Mouse (Mus musculus): ENCODE measurements around the gene Srsf12. TPM values are rescaled to one million over a fixed set of nuclear protein-coding genes. Genes with fewer than 3 reads are reported as not detected.
A peak's percentile ranks its signal among the peaks of the same experiment; 100 is the strongest.

The Srsf12 gene
- polyA plus RNA-seq, 1 experiment from 2014 or later: not detected

DNA sequence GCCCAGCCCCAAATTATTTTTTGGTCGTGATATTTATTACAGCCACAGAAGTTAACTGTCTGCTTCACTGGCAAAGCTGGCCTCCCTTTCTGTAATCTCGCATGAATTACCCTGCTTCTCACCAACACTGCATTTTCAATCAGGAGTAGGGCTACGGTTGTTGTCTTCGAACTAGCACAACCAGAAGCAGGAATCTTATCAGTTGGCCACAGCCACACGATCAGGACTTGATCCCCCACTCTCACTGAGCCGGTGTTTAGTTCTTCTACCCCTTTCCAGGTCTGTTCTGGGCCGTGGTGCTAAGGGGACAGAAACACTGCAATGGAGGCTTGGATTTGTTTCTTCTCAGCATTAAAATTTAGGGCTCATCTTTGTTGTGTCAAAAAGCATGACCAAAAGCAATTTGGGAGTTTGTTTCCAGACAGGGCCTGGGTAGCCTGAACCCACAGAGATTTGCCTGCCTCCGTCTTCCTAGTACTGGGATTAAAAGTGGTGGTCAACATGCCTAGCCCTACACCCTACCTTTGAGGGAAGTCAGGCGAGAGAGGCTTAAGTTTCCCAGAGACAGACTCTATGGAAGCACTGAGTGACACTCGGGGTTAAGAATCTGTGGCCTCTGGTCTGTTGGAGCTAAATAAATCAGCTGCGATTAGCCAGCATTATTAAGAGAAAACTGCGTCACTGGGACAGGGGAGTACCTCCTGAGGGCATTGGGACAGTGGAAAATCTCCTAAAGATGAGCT, 34.4 kb downstream of the Srsf12 start:
- Histone ChIP-seq H3K36me3 (ENCODE audit: inconsistent target) (peaks cover 16% of the 10 kb centered on the region; the same call in 1 of the 2 replicates), H3K79me2 (ENCODE audit: inconsistent target) (peaks cover 30% of the 10 kb centered on the region), H3K4me3 (ENCODE audit: inconsistent target) (no peak overlapping the region), H3K27ac (no peak overlapping the region)
- 74% methylated on average over 12 of the region's 12 CpGs for WGBS (ENCODE audit: missing documents)

DNA sequence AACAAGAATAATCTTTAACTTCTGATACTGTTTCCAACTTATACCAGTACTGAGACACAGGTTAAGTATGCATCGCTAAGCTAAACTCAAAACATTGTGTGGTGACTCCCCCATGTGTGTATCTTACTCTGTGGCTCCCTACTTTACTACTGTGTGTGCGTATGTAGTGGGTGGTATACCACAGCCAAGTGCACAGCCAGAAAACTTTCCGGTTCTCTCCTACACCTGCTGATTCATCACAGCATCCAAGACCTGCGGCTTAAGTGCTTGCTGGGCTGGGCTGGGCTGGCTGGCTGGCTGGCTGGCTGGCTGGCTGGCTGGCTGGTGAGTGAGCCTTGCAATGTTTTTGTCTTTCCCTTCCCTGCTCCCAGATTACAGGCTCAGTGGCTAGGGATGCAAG, 35.1 kb downstream of the Srsf12 start:
- H3K4me3 ChIP-seq (ENCODE audit: inconsistent target): no peak overlapping the region

DNA sequence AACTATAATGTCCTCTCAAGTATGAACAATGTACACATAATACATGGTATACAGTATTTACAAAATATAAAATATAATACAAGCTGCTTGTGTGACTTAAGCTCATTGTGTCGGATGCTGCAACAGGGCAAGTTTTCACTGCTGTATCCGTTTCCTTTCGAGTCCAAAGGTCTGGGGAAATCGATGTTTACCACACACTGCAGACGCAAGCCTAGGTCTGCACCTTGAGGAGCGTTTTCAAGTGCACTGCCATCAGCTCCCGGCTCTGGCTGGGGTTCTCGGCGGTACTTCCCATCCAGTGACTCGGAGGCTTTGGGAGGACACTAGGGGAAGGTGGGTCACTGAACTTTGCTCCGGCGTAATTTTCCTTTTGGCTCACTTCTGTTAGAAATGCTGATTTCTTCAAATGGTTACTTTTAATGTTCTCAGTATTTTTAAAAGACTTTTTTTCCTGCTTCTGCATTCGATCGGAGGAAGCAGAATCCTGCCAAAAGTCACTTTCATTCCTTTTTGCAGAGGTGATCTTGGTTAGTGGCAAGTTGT, 37.1 kb downstream of the Srsf12 start:
- 92% methylated on average over 14 of the region's 14 CpGs for WGBS (ENCODE audit: missing documents)
- peaks cover 30% of the 10 kb centered on the region for H3K79me2 ChIP-seq (ENCODE audit: inconsistent target)

More for the DNA sequence above, 35.1 kb downstream of the Srsf12 start:
- Histone ChIP-seq H3K27ac (no peak overlapping the region), H3K36me3 (ENCODE audit: inconsistent target) (peaks cover 16% of the 10 kb centered on the region; the same call in 1 of the 2 replicates), H3K79me2 (ENCODE audit: inconsistent target) (peaks cover 30% of the 10 kb centered on the region)
- 57% methylated on average over 4 of the region's 4 CpGs for WGBS (ENCODE audit: missing documents)

GRCm38 (mm10) chr4:33247479-33248053, 38.8 kb downstream of the Srsf12 start:
- 1% methylated on average over 34 of the region's 60 CpGs for WGBS (ENCODE audit: missing documents)
- peaks cover 30% of the 10 kb centered on the region for H3K79me2 ChIP-seq (ENCODE audit: inconsistent target)
- H3K4me3 ChIP-seq (ENCODE audit: inconsistent target): peak overlapping the region; percentile 57
- H3K27ac ChIP-seq: peak overlapping the region; percentile 62
- peaks cover 16% of the 10 kb centered on the region; the same call in 1 of the 2 replicates for H3K36me3 ChIP-seq (ENCODE audit: inconsistent target)

More for the DNA sequence above, 37.1 kb downstream of the Srsf12 start:
- Histone ChIP-seq H3K4me3 (ENCODE audit: inconsistent target) (peak overlapping the region; percentile 57; the same call in 1 of the 2 replicates), H3K27ac (no peak overlapping the region), H3K36me3 (ENCODE audit: inconsistent target) (peaks cover 16% of the 10 kb centered on the region; the same call in 1 of the 2 replicates)

DNA sequence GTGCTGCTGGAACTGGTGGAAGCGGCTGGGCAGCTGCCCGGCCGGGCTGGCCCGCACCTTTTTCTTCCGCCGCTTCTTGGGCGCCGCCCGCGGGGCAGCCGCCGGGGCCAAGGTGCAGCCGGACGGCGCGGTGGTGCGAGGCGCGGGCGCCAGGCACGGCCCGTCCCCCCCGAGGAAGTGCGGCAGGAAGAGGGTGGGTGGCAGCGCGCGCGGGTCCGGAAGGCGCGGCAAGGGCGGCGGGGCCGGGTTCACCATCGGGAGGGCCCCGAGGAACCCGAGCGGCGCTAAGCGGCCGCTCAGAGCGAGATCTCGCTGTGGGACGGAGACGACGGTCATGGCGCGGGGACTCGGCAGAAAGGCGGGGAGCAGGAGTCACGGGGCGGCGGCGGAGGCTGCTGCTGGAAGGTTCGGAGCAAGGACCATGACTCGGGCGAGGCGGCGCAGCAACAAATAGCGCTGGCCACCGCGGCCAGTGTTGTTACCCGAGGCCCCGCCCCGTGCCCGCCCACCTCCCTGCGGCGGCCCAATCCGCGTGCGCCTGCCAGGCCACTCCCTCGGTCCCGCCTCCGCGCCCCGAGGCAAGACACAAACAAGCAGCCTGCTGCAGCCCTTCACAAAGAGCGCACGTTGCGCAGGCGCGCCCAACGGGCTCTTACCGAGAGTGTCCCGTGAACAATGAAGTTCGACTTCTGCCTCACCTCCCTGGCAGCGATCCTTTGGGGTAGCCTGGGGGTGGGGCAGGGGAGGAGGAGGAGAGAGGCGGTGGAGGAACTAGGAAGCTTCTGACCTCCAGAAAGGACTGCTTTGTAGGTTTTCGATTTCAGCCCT, 39.5 kb downstream of the Srsf12 start:
- peaks cover 16% of the 10 kb centered on the region; the same call in 1 of the 2 replicates for H3K36me3 ChIP-seq (ENCODE audit: inconsistent target)

GRCm38 (mm10) chr4:33248915-33249314, 40.1 kb downstream of the Srsf12 start:
- Histone ChIP-seq H3K36me3 (ENCODE audit: inconsistent target) (peaks cover 16% of the 10 kb centered on the region; the same call in 1 of the 2 replicates), H3K79me2 (ENCODE audit: inconsistent target) (peaks cover 30% of the 10 kb centered on the region), H3K4me3 (ENCODE audit: inconsistent target) (peak overlapping the region; percentile 40), H3K27ac (peak overlapping the region; percentile 84)
- 0% methylated on average over 4 of the region's 4 CpGs for WGBS (ENCODE audit: missing documents)

More for the DNA sequence above, 39.5 kb downstream of the Srsf12 start:
- Histone ChIP-seq H3K79me2 (ENCODE audit: inconsistent target) (peaks cover 30% of the 10 kb centered on the region), H3K4me3 (ENCODE audit: inconsistent target) (peak overlapping the region; percentile 40), H3K27ac (peak overlapping the region; percentile 84)
- WGBS (ENCODE audit: missing documents): under 1% methylated on average over 73 of the region's 88 CpGs

GRCm38 (mm10) chr4:33249716-33250230, 41.0 kb downstream of the Srsf12 start:
- Histone ChIP-seq H3K36me3 (ENCODE audit: inconsistent target) (peaks cover 16% of the 10 kb centered on the region; the same call in 1 of the 2 replicates), H3K79me2 (ENCODE audit: inconsistent target) (peaks cover 26% of the 10 kb centered on the region), H3K27ac (no peak overlapping the region), H3K4me3 (ENCODE audit: inconsistent target) (no peak overlapping the region)
- 100% methylated on average over 1 of the region's 1 CpGs for WGBS (ENCODE audit: missing documents)

DNA sequence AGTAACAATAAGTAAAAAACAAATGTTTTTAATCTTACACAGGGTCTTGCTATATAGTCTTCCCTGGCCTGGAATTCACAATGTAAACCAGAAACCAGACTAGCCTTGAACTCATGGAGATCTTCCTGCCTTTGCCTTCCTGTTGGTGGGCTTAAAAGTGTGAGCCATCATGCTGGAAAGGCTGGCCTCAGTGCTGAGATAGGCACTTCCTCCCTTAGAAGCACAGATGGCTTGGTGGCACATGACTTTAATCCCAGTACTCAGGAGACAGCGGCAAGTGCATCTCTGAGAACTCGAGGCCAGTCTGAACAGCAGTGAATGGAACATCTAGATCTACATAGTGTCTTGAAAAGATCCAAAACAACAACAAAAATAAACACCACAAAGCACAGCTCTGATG, 42.1 kb downstream of the Srsf12 start:
- peaks cover 6% of the 10 kb centered on the region; the same call in 1 of the 2 replicates for H3K36me3 ChIP-seq (ENCODE audit: inconsistent target)
- H3K27ac ChIP-seq: no peak overlapping the region
- H3K4me3 ChIP-seq (ENCODE audit: inconsistent target): no peak overlapping the region
- WGBS (ENCODE audit: missing documents): 66% methylated on average over 2 of the region's 2 CpGs
- peaks cover 15% of the 10 kb centered on the region for H3K79me2 ChIP-seq (ENCODE audit: inconsistent target)

GRCm38 (mm10) chr4:33254706-33255105, 45.9 kb downstream of the Srsf12 start:
- Histone ChIP-seq H3K4me3 (ENCODE audit: inconsistent target) (no peak overlapping the region), H3K79me2 (ENCODE audit: inconsistent target) (no peaks in the 10 kb centered on the region), H3K27ac (no peak overlapping the region), H3K36me3 (ENCODE audit: inconsistent target) (no peaks in the 10 kb centered on the region)
- WGBS (ENCODE audit: missing documents): 95% methylated on average over 4 of the region's 4 CpGs

DNA sequence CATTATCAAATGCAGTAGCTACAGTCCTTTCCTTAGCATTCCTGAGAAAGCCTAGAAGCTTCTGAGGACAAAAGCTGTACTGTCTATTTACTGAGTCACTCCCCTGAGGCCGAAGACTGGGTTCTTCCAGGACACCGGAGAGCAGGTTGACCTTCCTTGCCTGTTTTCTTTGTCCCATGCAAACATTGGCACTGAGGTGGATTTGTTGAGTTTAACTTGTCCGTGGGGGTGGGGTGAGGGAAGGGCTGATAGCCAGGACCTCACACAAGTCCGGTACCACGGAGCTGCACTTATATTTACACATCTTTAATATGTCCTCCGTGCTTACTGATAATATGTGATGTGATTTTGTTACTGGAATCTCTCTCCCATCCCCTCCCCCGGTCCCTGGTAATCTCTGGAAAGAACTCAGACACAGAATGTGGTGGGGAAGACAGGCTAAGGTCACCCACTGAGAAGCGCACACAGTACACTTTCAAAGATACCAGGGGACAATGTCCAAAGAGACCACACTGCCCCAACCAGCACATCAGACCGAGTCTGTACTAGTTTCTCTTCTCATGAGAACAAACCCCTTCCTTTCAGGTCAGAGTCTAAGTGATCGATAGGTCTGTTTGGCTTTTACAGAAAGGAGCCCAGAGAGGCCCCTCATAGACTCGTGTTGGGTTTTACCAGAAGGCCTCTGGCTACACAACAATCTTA, 48.6 kb downstream of the Srsf12 start:
- WGBS (ENCODE audit: missing documents): 94% methylated on average over 11 of the region's 11 CpGs
- Histone ChIP-seq H3K79me2 (ENCODE audit: inconsistent target) (no peaks in the 10 kb centered on the region), H3K4me3 (ENCODE audit: inconsistent target) (no peak overlapping the region), H3K27ac (no peak overlapping the region), H3K36me3 (ENCODE audit: inconsistent target) (no peaks in the 10 kb centered on the region)

- Histone ChIP-seq H3K79me2 (ENCODE audit: inconsistent target) (no peaks in the 10 kb centered on the region), H3K4me3 (ENCODE audit: inconsistent target) (no peak overlapping the region), H3K36me3 (ENCODE audit: inconsistent target) (no peaks in the 10 kb centered on the region), H3K27ac (no peak overlapping the region)
These were observed 51.5 kb downstream of the Srsf12 start for GRCm38 (mm10) chr4:33260311-33260710.

DNA sequence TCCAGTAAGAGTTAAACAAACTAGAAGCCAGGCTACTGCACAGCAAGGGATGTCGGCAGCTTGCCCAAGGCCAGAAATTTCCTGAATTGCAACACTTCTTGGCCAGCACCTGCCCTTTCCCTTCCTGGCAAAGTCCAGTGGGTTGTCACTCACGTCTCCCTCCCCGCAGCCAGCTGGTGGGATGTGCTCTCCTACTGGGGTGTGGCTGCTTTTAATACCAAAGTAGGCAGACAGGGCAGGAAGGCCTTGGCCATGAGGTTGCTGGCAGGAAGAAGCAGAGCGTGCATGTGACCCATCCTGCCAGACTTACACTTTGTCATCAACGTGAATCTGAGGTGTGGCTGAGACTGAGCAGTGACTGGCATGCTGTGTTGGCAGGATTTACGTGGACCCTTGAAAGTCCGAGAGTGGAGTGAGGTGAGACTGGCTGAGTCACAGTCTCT, 52.5 kb downstream of the Srsf12 start:
- 11% methylated on average over 7 of the region's 7 CpGs for WGBS (ENCODE audit: missing documents)
- H3K36me3 ChIP-seq (ENCODE audit: inconsistent target): no peaks in the 10 kb centered on the region
- no peak overlapping the region; the same call in 1 of the 2 replicates for H3K27ac ChIP-seq
- H3K4me3 ChIP-seq (ENCODE audit: inconsistent target): no peak overlapping the region
- H3K79me2 ChIP-seq (ENCODE audit: inconsistent target): no peaks in the 10 kb centered on the region

- Histone ChIP-seq H3K36me3 (ENCODE audit: inconsistent target) (no peaks in the 10 kb centered on the region), H3K27ac (no peak overlapping the region), H3K4me3 (ENCODE audit: inconsistent target) (no peak overlapping the region), H3K79me2 (ENCODE audit: inconsistent target) (no peaks in the 10 kb centered on the region)
- WGBS (ENCODE audit: missing documents): 100% methylated on average over 1 of the region's 1 CpGs
These were observed 54.1 kb downstream of the Srsf12 start for GRCm38 (mm10) chr4:33262897-33263296.
